Mouse (Mus musculus): ENCODE results near the gene Lpgat1. TPM values are rescaled to one million over a fixed set of nuclear protein-coding genes. Genes with fewer than 3 reads are reported as not detected.
A peak's percentile ranks its signal among the peaks of the same experiment; 100 is the strongest.

Lpgat1 gene
- polyA plus RNA-seq, 1 experiment from 2014 or later: 28.7 TPM

DNA sequence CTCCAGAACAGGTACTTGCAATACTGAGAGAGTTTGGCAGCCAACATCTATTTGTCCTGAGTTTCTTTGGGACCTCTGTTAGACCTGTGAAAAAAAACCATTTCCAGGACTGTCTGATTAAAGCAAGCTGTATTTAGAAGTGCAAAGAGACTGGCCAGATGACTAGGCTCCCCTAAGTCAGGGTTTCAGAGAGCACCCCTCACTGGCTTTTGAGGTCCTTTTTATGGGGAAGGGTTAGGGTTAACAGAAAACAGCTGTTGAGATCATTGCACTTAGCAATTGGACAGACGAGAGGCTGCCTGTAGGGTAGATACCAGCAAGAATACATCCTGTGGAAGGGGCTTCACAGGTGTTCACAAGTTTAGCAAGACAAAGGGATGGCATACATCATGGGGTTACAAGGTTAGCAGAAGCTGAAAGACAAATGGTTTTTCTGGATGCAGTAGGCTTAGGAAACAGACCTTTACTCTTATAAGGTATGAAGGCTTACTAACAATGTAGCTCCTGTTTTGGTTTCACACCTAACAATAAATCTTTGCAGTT is 19.3 kb upstream of the Lpgat1 start:
- no peaks in the 10 kb centered on the region for H3K36me3 ChIP-seq (ENCODE audit: insufficient read depth, low read length)
- no peaks in the 10 kb centered on the region for H3K27me3 ChIP-seq (replicated peaks; ENCODE audit: insufficient read depth, low read length)
- H3K27ac ChIP-seq (ENCODE audit: low read length): no peak overlapping the region
- H3K4me2 ChIP-seq (replicated peaks; ENCODE audit: low read depth, low read length): no peak overlapping the region
- no peak for TF ChIP-seq EP300 (IDR thresholded peaks at IDR 0.05)
- no peak for TF ChIP-seq CTCF (IDR thresholded peaks at IDR 0.05)
- H3K4me3 ChIP-seq (ENCODE audit: low read depth, low read length): no peak overlapping the region
- ATAC-seq (no peak), DNase-seq (ENCODE audit: low spot score) (no peak)
- no peaks in the 10 kb centered on the region for H3K9me3 ChIP-seq (ENCODE audit: low read length)
- H3K4me1 ChIP-seq (ENCODE audit: insufficient read depth, low read depth, low read length): no peaks in the 10 kb centered on the region
- no peak overlapping the region for H3K9ac ChIP-seq (replicated peaks; ENCODE audit: low read depth)
- 13% methylated on average over 1 of the region's 1 CpGs for WGBS

DNA sequence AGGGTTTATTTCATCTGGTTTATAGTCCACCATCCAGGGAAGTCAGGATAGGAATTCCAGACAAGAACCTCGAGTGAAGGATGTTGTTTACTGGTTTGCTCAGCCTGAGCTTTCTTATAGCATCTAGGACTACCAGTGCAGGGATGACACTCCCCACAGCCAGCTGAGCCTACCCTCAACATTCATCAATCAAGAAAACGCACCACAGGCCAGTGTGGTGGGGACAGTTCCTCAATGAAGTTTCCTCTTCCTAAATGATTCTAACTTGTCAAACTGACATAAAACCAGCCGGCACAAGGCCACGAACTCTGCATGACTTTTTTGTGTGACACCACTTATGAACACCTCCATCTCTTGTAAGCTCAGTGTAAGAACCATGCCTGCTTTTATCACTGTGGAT is 13.1 kb upstream of the Lpgat1 start:
- WGBS: 15% methylated on average over 4 of the region's 4 CpGs
- H3K27me3 ChIP-seq (replicated peaks; ENCODE audit: insufficient read depth, low read length): no peaks in the 10 kb centered on the region
- no peaks in the 10 kb centered on the region for H3K36me3 ChIP-seq (ENCODE audit: insufficient read depth, low read length)
- H3K4me2 ChIP-seq (replicated peaks; ENCODE audit: low read depth, low read length): no peak overlapping the region
- H3K4me1 ChIP-seq (ENCODE audit: insufficient read depth, low read depth, low read length): no peaks in the 10 kb centered on the region
- ATAC-seq (no peak), DNase-seq (ENCODE audit: low spot score) (no peak)
- H3K9ac ChIP-seq (replicated peaks; ENCODE audit: low read depth): no peak overlapping the region
- no peak for TF ChIP-seq EP300 (IDR thresholded peaks at IDR 0.05)
- no peak for TF ChIP-seq CTCF (IDR thresholded peaks at IDR 0.05)
- H3K4me3 ChIP-seq (ENCODE audit: low read depth, low read length): no peak overlapping the region
- H3K9me3 ChIP-seq (ENCODE audit: low read length): no peaks in the 10 kb centered on the region
- H3K27ac ChIP-seq (ENCODE audit: low read length): no peak overlapping the region

DNA sequence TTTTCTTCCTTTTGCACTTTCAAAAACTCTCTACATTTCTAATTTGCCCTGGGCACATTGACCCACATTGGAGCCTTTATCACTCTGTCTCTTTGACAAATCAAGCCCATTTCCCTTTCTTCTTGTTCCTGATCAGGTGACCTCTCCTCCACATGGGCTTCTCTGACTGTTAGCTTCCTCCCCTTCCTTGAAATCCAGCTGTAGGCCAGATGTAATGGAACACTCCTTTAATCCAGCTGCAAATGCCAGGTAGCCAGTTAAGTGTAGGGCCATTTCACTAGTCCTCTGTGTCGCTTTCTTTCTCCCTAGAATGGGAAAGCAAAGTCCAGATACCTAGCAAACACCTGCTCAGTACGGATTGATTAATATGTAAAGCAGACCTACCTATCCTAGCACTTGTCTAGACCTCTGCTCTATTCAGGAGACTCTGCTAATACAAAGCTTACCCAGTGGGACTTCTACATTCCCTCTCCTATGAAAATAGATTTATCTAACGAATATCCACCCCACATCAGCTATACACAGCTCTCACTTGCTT is 11.0 kb upstream of the Lpgat1 start:
- Histone ChIP-seq H3K9me3 (ENCODE audit: low read length) (no peaks in the 10 kb centered on the region), H3K9ac (replicated peaks; ENCODE audit: low read depth) (no peak overlapping the region), H3K4me1 (ENCODE audit: insufficient read depth, low read depth, low read length) (no peaks in the 10 kb centered on the region), H3K36me3 (ENCODE audit: insufficient read depth, low read length) (no peaks in the 10 kb centered on the region), H3K27me3 (replicated peaks; ENCODE audit: insufficient read depth, low read length) (no peaks in the 10 kb centered on the region), H3K4me3 (ENCODE audit: low read depth, low read length) (no peak overlapping the region), H3K4me2 (replicated peaks; ENCODE audit: low read depth, low read length) (no peak overlapping the region), H3K27ac (ENCODE audit: low read length) (no peak overlapping the region)
- TF ChIP-seq CTCF (IDR thresholded peaks at IDR 0.05): no peak
- no peak for TF ChIP-seq EP300 (IDR thresholded peaks at IDR 0.05)
- ATAC-seq (no peak), DNase-seq (ENCODE audit: low spot score) (no peak)
- 64% methylated on average over 3 of the region's 3 CpGs for WGBS

DNA sequence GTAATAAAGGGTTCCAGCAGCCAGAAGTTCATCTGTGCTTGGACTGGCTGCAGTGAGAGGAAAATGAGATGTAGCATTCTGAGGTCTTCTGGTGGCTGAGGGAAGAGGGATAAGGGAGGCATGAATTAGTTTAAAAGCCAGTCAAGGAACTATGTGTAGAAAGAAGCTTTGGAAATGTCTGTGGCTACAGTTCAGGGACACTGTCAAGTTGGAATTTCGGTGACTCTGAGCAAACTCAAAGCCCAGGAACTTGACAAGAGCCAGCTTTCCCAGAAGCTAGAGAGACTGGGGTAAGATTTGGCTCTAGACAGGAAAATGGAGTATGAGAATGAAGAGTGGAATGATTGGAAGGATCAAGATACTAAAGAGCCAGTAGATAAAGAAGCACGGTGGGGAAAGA is 7.8 kb upstream of the Lpgat1 start:
- Histone ChIP-seq H3K4me3 (ENCODE audit: low read depth, low read length) (no peak overlapping the region), H3K27ac (ENCODE audit: low read length) (no peak overlapping the region), H3K9ac (replicated peaks; ENCODE audit: low read depth) (no peak overlapping the region), H3K36me3 (ENCODE audit: insufficient read depth, low read length) (no peaks in the 10 kb centered on the region), H3K9me3 (ENCODE audit: low read length) (no peaks in the 10 kb centered on the region), H3K4me2 (replicated peaks; ENCODE audit: low read depth, low read length) (no peak overlapping the region), H3K27me3 (replicated peaks; ENCODE audit: insufficient read depth, low read length) (no peaks in the 10 kb centered on the region), H3K4me1 (ENCODE audit: insufficient read depth, low read depth, low read length) (no peaks in the 10 kb centered on the region)
- ATAC-seq (no peak), DNase-seq (ENCODE audit: low spot score) (peak; percentile 59)
- WGBS: 52% methylated on average over 2 of the region's 2 CpGs
- TF ChIP-seq CTCF (IDR thresholded peaks at IDR 0.05) (no peak), EP300 (IDR thresholded peaks at IDR 0.05) (no peak)

DNA sequence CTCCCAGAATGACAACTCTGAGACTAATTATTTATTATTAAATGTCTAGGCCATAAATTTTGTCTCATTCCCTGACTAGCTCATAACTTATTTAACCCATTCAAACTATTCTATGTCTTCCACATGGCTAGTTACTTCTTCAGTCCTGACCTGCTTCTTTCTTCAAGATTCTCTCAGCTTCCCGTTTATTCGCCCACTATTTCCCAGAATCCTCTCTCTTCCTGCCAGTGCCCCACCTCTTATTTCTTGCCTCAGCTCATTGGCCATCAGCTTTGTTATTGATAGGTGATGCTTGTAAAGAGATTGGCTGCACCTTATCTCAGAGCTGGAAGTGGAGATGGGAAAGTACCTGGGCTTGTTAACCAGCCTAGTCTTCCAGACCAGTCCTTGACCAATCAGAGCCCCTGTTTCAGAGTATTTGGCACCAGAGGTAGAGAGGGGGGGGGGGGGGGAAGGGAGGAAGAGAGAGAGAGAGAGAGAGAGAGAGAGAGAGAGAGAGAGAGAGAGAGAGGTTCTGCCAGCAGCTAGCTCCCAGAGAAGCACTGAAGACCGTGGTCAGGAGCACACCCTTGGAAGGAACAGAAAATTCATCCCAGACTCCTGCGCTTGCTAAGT is 5.3 kb upstream of the Lpgat1 start:
- WGBS: 78% methylated on average over 4 of the region's 4 CpGs
- DNase-seq (ENCODE audit: low spot score) (no peak), ATAC-seq (no peak)
- Histone ChIP-seq H3K9me3 (ENCODE audit: low read length) (no peaks in the 10 kb centered on the region), H3K9ac (replicated peaks; ENCODE audit: low read depth) (no peak overlapping the region), H3K4me1 (ENCODE audit: insufficient read depth, low read depth, low read length) (no peaks in the 10 kb centered on the region), H3K4me3 (ENCODE audit: low read depth, low read length) (no peak overlapping the region), H3K36me3 (ENCODE audit: insufficient read depth, low read length) (no peaks in the 10 kb centered on the region), H3K4me2 (replicated peaks; ENCODE audit: low read depth, low read length) (no peak overlapping the region), H3K27ac (ENCODE audit: low read length) (no peak overlapping the region), H3K27me3 (replicated peaks; ENCODE audit: insufficient read depth, low read length) (no peaks in the 10 kb centered on the region)
- TF ChIP-seq CTCF (IDR thresholded peaks at IDR 0.05) (no peak), EP300 (IDR thresholded peaks at IDR 0.05) (no peak)

DNA sequence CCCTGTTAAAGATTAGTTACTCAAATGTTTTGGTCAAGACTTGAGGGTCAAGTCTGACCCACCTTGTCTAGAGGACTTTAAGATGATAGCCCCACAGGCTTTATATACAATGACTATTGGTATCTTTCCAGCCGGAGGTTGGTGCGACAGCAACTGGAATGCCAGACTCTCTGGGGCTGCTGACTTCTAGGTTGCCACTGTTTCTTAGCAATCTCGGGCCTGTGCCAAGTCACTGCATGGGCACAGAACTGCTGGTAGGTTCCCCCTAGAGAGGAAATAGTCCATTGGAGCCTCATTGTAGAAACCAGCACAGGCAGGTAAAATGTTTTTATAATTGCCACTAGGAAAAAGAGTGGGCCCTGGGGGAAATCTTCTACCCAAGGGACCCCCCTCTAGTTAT is 3.8 kb upstream of the Lpgat1 start:
- Histone ChIP-seq H3K4me1 (ENCODE audit: insufficient read depth, low read depth, low read length) (no peaks in the 10 kb centered on the region), H3K4me3 (ENCODE audit: low read depth, low read length) (no peak overlapping the region), H3K27me3 (replicated peaks; ENCODE audit: insufficient read depth, low read length) (no peaks in the 10 kb centered on the region), H3K36me3 (ENCODE audit: insufficient read depth, low read length) (no peaks in the 10 kb centered on the region), H3K4me2 (replicated peaks; ENCODE audit: low read depth, low read length) (no peak overlapping the region), H3K9ac (replicated peaks; ENCODE audit: low read depth) (no peak overlapping the region), H3K27ac (ENCODE audit: low read length) (no peak overlapping the region), H3K9me3 (ENCODE audit: low read length) (no peaks in the 10 kb centered on the region)
- DNase-seq (ENCODE audit: low spot score): no peak
- WGBS: 78% methylated on average over 3 of the region's 3 CpGs
- ATAC-seq: no peak
- TF ChIP-seq EP300 (IDR thresholded peaks at IDR 0.05) (no peak), CTCF (IDR thresholded peaks at IDR 0.05) (no peak)

Data from lung, postnatal 0 days (tissue).